Mouse (Mus musculus) megakaryocyte, embryonic 14.5 days (primary cell): ENCODE measurements at regions not wholly inside any gene's neighbourhood (a gene's known extent, or its start where the extent isn't known, plus 50 kb on each side); places are given as distances from the start of the nearest gene placed in this dataset.

Source experiments
- H3K27me3 ChIP-seq: replicated peaks from 2 replicates; pipeline ENCODE3; 2012; ENCODE audit warnings: inconsistent platforms
- H3K36me3 ChIP-seq: replicated peaks from 2 replicates; pipeline ENCODE3; 2012; ENCODE audit warnings: low read length, inconsistent platforms, mixed read lengths
- H3K4me1 ChIP-seq: 2 replicates; pipeline ENCODE4 v1.6.1; 2012; ENCODE audit warnings: inconsistent platforms
- H3K4me3 ChIP-seq: replicated peaks from 2 replicates; pipeline ENCODE3; 2012; ENCODE audit warnings: moderate library complexity, mild to moderate bottlenecking, inconsistent platforms
- H3K9me3 ChIP-seq: 2 replicates; pipeline ENCODE4 v1.6.1; 2012; ENCODE audit warnings: inconsistent platforms
- FLI1 ChIP-seq: IDR thresholded peaks from 2 replicates; pipeline ENCODE4 v1.6.1; 2012; ENCODE audit warnings: low read length, inconsistent platforms, mixed read lengths
- GATA1 ChIP-seq: IDR thresholded peaks from 3 replicates; pipeline ENCODE4 v1.6.1; 2012; ENCODE audit warnings: mixed read lengths, low read length, inconsistent platforms, borderline replicate concordance

GRCm38 (mm10) chr10:21790991-21791390, 91.0 kb upstream of the Sgk1 start:
- no peak for TF ChIP-seq GATA1
- TF ChIP-seq FLI1, result no peak
- no peak overlapping the region for H3K4me3 ChIP-seq
- no peaks in the 10 kb centered on the region for H3K9me3 ChIP-seq
- H3K4me1 ChIP-seq, result peaks cover 10% of the 10 kb centered on the region; the same call in 1 of the 2 replicates
- peaks cover 4% of the 10 kb centered on the region for H3K27me3 ChIP-seq
- H3K36me3 ChIP-seq, result no peaks in the 10 kb centered on the region

- peaks cover 14% of the 10 kb centered on the region; the same call in 1 of the 2 replicates for H3K4me1 ChIP-seq
- H3K36me3 ChIP-seq, result no peaks in the 10 kb centered on the region
- TF ChIP-seq FLI1 (no peak), GATA1 (no peak)
Observed at GRCm38 (mm10) chr10:21792431-21792830, 89.6 kb upstream of the Sgk1 start.

GRCm38 (mm10) chr10:21793641-21794040, 88.3 kb upstream of the Sgk1 start:
- TF ChIP-seq GATA1, result no peak
- no peak for TF ChIP-seq FLI1
- H3K4me1 ChIP-seq, result peaks cover 14% of the 10 kb centered on the region; the same call in 1 of the 2 replicates
- no peaks in the 10 kb centered on the region for H3K9me3 ChIP-seq
- no peak overlapping the region for H3K4me3 ChIP-seq
- no peaks in the 10 kb centered on the region for H3K36me3 ChIP-seq
- peaks cover 4% of the 10 kb centered on the region for H3K27me3 ChIP-seq

More at GRCm38 (mm10) chr10:21792431-21792830, 89.6 kb upstream of the Sgk1 start:
- H3K27me3 ChIP-seq, result peaks cover 4% of the 10 kb centered on the region
- H3K9me3 ChIP-seq, result no peaks in the 10 kb centered on the region
- no peak overlapping the region for H3K4me3 ChIP-seq

GRCm38 (mm10) chr10:21796386-21796785, 85.6 kb upstream of the Sgk1 start:
- Histone ChIP-seq H3K9me3 (no peaks in the 10 kb centered on the region), H3K36me3 (no peaks in the 10 kb centered on the region), H3K4me3 (no peak overlapping the region), H3K27me3 (no peaks in the 10 kb centered on the region), H3K4me1 (peaks cover 4% of the 10 kb centered on the region; the same call in 1 of the 2 replicates)
- TF ChIP-seq GATA1 (no peak), FLI1 (no peak)

GRCm38 (mm10) chr10:21798103-21798502, 83.9 kb upstream of the Sgk1 start:
- Histone ChIP-seq H3K36me3 (no peaks in the 10 kb centered on the region), H3K27me3 (no peaks in the 10 kb centered on the region), H3K9me3 (no peaks in the 10 kb centered on the region), H3K4me1 (peaks cover 4% of the 10 kb centered on the region; the same call in 1 of the 2 replicates), H3K4me3 (no peak overlapping the region)
- TF ChIP-seq FLI1 (no peak), GATA1 (no peak)

GRCm38 (mm10) chr10:21801556-21801955, 80.4 kb upstream of the Sgk1 start:
- Histone ChIP-seq H3K4me1 (peaks cover 4% of the 10 kb centered on the region; the same call in 1 of the 2 replicates), H3K36me3 (no peaks in the 10 kb centered on the region), H3K27me3 (no peaks in the 10 kb centered on the region), H3K4me3 (no peak overlapping the region), H3K9me3 (peaks cover 15% of the 10 kb centered on the region)
- TF ChIP-seq GATA1 (no peak), FLI1 (no peak)

- Histone ChIP-seq H3K36me3 (no peaks in the 10 kb centered on the region), H3K4me3 (no peak overlapping the region), H3K27me3 (no peaks in the 10 kb centered on the region), H3K9me3 (peaks cover 19% of the 10 kb centered on the region), H3K4me1 (no peaks in the 10 kb centered on the region)
- TF ChIP-seq FLI1 (no peak), GATA1 (no peak)
Observed at GRCm38 (mm10) chr10:21803184-21803583, 78.8 kb upstream of the Sgk1 start.

- Histone ChIP-seq H3K4me1 (no peaks in the 10 kb centered on the region), H3K27me3 (no peaks in the 10 kb centered on the region), H3K9me3 (peaks cover 19% of the 10 kb centered on the region), H3K4me3 (no peak overlapping the region), H3K36me3 (no peaks in the 10 kb centered on the region)
- no peak for TF ChIP-seq GATA1
- TF ChIP-seq FLI1, result no peak
Observed at GRCm38 (mm10) chr10:21804761-21805160, 77.2 kb upstream of the Sgk1 start.

- H3K4me3 ChIP-seq, result no peak overlapping the region
- TF ChIP-seq FLI1 (no peak), GATA1 (no peak)
- no peaks in the 10 kb centered on the region for H3K36me3 ChIP-seq
- peaks cover 2% of the 10 kb centered on the region for H3K27me3 ChIP-seq
- H3K9me3 ChIP-seq, result peaks cover 19% of the 10 kb centered on the region
- H3K4me1 ChIP-seq, result no peaks in the 10 kb centered on the region
Observed at GRCm38 (mm10) chr10:21805606-21806005, 76.4 kb upstream of the Sgk1 start.

- Histone ChIP-seq H3K27me3 (peaks cover 2% of the 10 kb centered on the region), H3K9me3 (peaks cover 19% of the 10 kb centered on the region), H3K4me3 (no peak overlapping the region), H3K4me1 (no peaks in the 10 kb centered on the region), H3K36me3 (no peaks in the 10 kb centered on the region)
- TF ChIP-seq FLI1 (no peak), GATA1 (no peak)
Observed at GRCm38 (mm10) chr10:21806716-21807115, 75.3 kb upstream of the Sgk1 start.

GRCm38 (mm10) chr10:21819686-21820085, 62.3 kb upstream of the Sgk1 start:
- Histone ChIP-seq H3K4me3 (no peak overlapping the region), H3K9me3 (no peaks in the 10 kb centered on the region), H3K27me3 (no peaks in the 10 kb centered on the region), H3K36me3 (no peaks in the 10 kb centered on the region), H3K4me1 (peaks cover 8% of the 10 kb centered on the region; the same call in 1 of the 2 replicates)
- no peak for TF ChIP-seq GATA1
- no peak for TF ChIP-seq FLI1
